Mouse (Mus musculus): ENCODE measurements around the gene Med19.
"Not testable (repeated sequence)": the region's sequence is repeated elsewhere in the genome, so short reads cannot be mapped to it uniquely, and the experiment has no call there.

The Med19 gene

GRCm38 (mm10) chr2:84716423-84717355, 38.5 kb downstream of the Med19 start:
- no peak for DNase-seq (ENCODE audit: low spot score in 2 of 2)

- DNase-seq (ENCODE audit: low spot score in 2 of 2), result no peak
These were observed 39.2 kb downstream of the Med19 start for GRCm38 (mm10) chr2:84717357-84717756.

GRCm38 (mm10) chr2:84720718-84721117, 42.5 kb downstream of the Med19 start:
- DNase-seq (ENCODE audit: low spot score in 2 of 2), result no peak

- DNase-seq (ENCODE audit: low spot score in 2 of 2), result no peak
These were observed 43.0 kb downstream of the Med19 start for GRCm38 (mm10) chr2:84721182-84721581.

GRCm38 (mm10) chr2:84723856-84724255, 45.7 kb downstream of the Med19 start:
- no peak for DNase-seq (ENCODE audit: low spot score in 2 of 2)

- DNase-seq (ENCODE audit: low spot score in 2 of 2), result no peak
These were observed 47.6 kb downstream of the Med19 start for GRCm38 (mm10) chr2:84725770-84726169.

- DNase-seq (ENCODE audit: low spot score in 2 of 2), result no peak
These were observed 48.5 kb downstream of the Med19 start for GRCm38 (mm10) chr2:84726716-84727115.

- peak; percentile 88 to 94 for DNase-seq (ENCODE audit: low spot score in 2 of 2)
These were observed 49.1 kb downstream of the Med19 start, which contains the start of gene Clp1 for GRCm38 (mm10) chr2:84727172-84727858. Gene Clp1 (minus strand): TSS chr2:84727350.

GRCm38 (mm10) chr2:84728191-84728590, 50.0 kb downstream of the Med19 start:
- DNase-seq (ENCODE audit: low spot score in 2 of 2), result not testable (repeated sequence)

GRCm38 (mm10) chr2:84731206-84731605, 53.0 kb downstream of the Med19 start:
- DNase-seq (ENCODE audit: low spot score in 2 of 2), result no peak

- DNase-seq (ENCODE audit: low spot score in 2 of 2), result no peak
These were observed 54.2 kb downstream of the Med19 start for GRCm38 (mm10) chr2:84732394-84732793.

- peak in 1 of 2 experiments; percentile 56 for DNase-seq (ENCODE audit: low spot score in 2 of 2)
These were observed 55.5 kb downstream of the Med19 start, which contains the start of gene Ypel4 for GRCm38 (mm10) chr2:84733579-84734300. Gene Ypel4 (plus strand): TSS chr2:84734058.

- DNase-seq (ENCODE audit: low spot score in 2 of 2), result no peak
These were observed 56.2 kb downstream of the Med19 start for GRCm38 (mm10) chr2:84734351-84734864.

GRCm38 (mm10) chr2:84734919-84735318, 56.7 kb downstream of the Med19 start:
- DNase-seq (ENCODE audit: low spot score in 2 of 2), result no peak

- DNase-seq (ENCODE audit: low spot score in 2 of 2), result no peak
These were observed 57.2 kb downstream of the Med19 start for GRCm38 (mm10) chr2:84735346-84735920.

- no peak for DNase-seq (ENCODE audit: low spot score in 2 of 2)
These were observed 58.3 kb downstream of the Med19 start for GRCm38 (mm10) chr2:84736312-84737161.

- DNase-seq (ENCODE audit: low spot score in 2 of 2), result no peak
These were observed 59.3 kb downstream of the Med19 start for GRCm38 (mm10) chr2:84737451-84737925.

Measured in urinary bladder, adult 18-20 months (tissue).